Mouse (Mus musculus): ENCODE data around the gene Bckdha. TPM values are rescaled to one million over a fixed set of nuclear protein-coding genes. Genes with fewer than 3 reads are reported as not detected.

The Bckdha gene
- total and polyA plus RNA-seq, 2 experiments from 2014 or later, result 56.1 to 96.0 TPM

DNA sequence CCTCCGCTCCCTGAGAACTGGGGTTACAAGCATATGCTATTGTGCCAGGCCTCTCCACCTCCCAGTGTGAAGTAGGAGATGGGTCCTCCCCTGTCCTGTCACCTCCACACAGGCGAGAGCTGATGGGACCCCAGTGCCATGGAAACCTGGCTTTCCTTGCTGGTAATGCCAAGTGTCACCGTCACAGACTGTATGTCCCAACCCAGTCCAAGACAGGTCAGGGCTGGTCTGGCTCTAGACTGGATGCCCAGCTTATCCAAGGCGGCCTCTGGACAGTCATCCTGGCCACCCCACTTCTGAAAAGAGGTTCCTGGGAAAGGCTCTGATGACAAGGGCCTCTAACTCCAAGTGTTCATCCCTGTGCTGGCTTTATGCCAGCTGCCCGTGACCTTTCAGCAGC is 21.7 kb downstream of the Bckdha start:
- Histone ChIP-seq H3K36me3 (ENCODE audit: insufficient read depth, low read length) (peaks cover 18% of the 10 kb centered on the region), H3K4me3 (ENCODE audit: low read length) (no peak overlapping the region), H3K27me3 (ENCODE audit: insufficient read depth, low read length) (no peaks in the 10 kb centered on the region), H3K4me2 (ENCODE audit: low read depth, low read length) (no peak overlapping the region), H3K9ac (replicated peaks; ENCODE audit: low read length) (no peak overlapping the region), H3K4me1 (ENCODE audit: insufficient read depth, low read length) (no peaks in the 10 kb centered on the region), H3K27ac (no peak overlapping the region), H3K9me3 (ENCODE audit: low read length) (no peaks in the 10 kb centered on the region)
- DNase-seq (ENCODE audit: low spot score), result no peak
- 88% methylated on average over 5 of the region's 5 CpGs for whole genome bisulfite sequencing
- ATAC-seq, result no peak
- no peak for TF ChIP-seq CTCF (IDR thresholded peaks at IDR 0.05; ENCODE audit: low read depth)

DNA sequence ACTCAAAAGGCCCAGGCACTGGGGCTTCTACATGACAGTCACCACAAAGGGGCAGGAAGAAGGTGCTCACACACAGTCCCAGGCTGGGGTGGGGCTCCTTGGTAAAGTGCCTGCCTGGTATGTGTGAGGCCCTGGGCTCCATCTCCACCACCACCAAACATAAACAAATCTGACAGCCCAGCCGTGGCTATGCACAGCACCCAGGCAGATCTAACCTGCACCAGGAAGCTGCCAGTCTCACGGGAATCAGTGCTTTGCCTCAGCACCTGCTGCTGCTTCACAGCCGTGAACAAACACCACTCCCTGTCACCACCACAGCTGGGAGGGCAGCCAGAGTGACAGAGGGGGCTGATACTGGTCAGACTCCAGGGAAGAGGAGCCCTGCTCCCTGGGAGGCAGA is 22.4 kb downstream of the Bckdha start:
- 70% methylated on average over 3 of the region's 3 CpGs for WGBS
- no peaks in the 10 kb centered on the region for H3K9me3 ChIP-seq (ENCODE audit: low read length)
- DNase-seq (ENCODE audit: low spot score) (no peak), ATAC-seq (no peak)
- TF ChIP-seq CTCF (IDR thresholded peaks at IDR 0.05; ENCODE audit: low read depth), result no peak
- H3K9ac ChIP-seq (replicated peaks; ENCODE audit: low read length), result no peak overlapping the region
- peaks cover 21% of the 10 kb centered on the region for H3K36me3 ChIP-seq (ENCODE audit: insufficient read depth, low read length)
- no peaks in the 10 kb centered on the region for H3K4me1 ChIP-seq (ENCODE audit: insufficient read depth, low read length)
- no peak overlapping the region for H3K4me3 ChIP-seq (ENCODE audit: low read length)
- H3K27ac ChIP-seq, result no peak overlapping the region
- no peak overlapping the region for H3K4me2 ChIP-seq (ENCODE audit: low read depth, low read length)
- H3K27me3 ChIP-seq (ENCODE audit: insufficient read depth, low read length), result no peaks in the 10 kb centered on the region

GRCm38 (mm10) chr7:25632679-25633078 is 26.1 kb downstream of the Bckdha start:
- no peak overlapping the region for H3K27ac ChIP-seq
- H3K27me3 ChIP-seq (ENCODE audit: insufficient read depth, low read length), result no peaks in the 10 kb centered on the region
- peaks cover 37% of the 10 kb centered on the region for H3K36me3 ChIP-seq (ENCODE audit: insufficient read depth, low read length)
- no peaks in the 10 kb centered on the region for H3K4me1 ChIP-seq (ENCODE audit: insufficient read depth, low read length)
- H3K9me3 ChIP-seq (ENCODE audit: low read length), result no peaks in the 10 kb centered on the region
- no peak for ATAC-seq
- H3K4me2 ChIP-seq (ENCODE audit: low read depth, low read length), result no peak overlapping the region
- no peak for TF ChIP-seq CTCF (IDR thresholded peaks at IDR 0.05; ENCODE audit: low read depth)
- no peak overlapping the region for H3K9ac ChIP-seq (replicated peaks; ENCODE audit: low read length)
- WGBS, result 91% methylated on average over 5 of the region's 5 CpGs
- no peak for DNase-seq (ENCODE audit: low spot score)
- no peak overlapping the region for H3K4me3 ChIP-seq (ENCODE audit: low read length)

DNA sequence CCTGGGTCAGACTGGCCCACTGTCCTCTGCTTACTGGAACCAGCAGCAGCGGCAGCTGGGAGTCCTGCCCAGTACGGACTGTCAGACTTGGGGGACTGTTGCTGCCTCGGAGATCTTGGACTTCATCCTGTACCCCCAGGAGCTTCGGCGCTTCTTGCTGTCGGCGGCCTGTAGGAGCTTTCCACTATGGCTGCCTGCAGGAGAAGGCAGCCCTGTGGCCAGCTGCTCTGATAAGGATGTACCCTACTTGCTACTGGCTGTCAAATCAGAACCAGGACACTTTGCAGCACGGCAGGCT is 30.5 kb downstream of the Bckdha start:
- Histone ChIP-seq H3K4me3 (ENCODE audit: low read length) (no peak overlapping the region), H3K9ac (replicated peaks; ENCODE audit: low read length) (no peak overlapping the region), H3K36me3 (ENCODE audit: insufficient read depth, low read length) (peaks cover 33% of the 10 kb centered on the region), H3K4me1 (ENCODE audit: insufficient read depth, low read length) (peaks cover 3% of the 10 kb centered on the region; the same call in 1 of the 2 replicates), H3K4me2 (ENCODE audit: low read depth, low read length) (no peak overlapping the region), H3K27me3 (ENCODE audit: insufficient read depth, low read length) (no peaks in the 10 kb centered on the region), H3K27ac (no peak overlapping the region), H3K9me3 (ENCODE audit: low read length) (no peaks in the 10 kb centered on the region)
- 55% methylated on average over 8 of the region's 8 CpGs for WGBS
- no peak for DNase-seq (ENCODE audit: low spot score)
- no peak for ATAC-seq
- TF ChIP-seq CTCF (IDR thresholded peaks at IDR 0.05; ENCODE audit: low read depth), result no peak

GRCm38 (mm10) chr7:25627431-25628322 is 31.1 kb downstream of the Bckdha start:
- Histone ChIP-seq H3K36me3 (ENCODE audit: insufficient read depth, low read length) (peaks cover 28% of the 10 kb centered on the region), H3K27ac (no peak overlapping the region), H3K4me1 (ENCODE audit: insufficient read depth, low read length) (peaks cover 3% of the 10 kb centered on the region; the same call in 1 of the 2 replicates), H3K4me2 (ENCODE audit: low read depth, low read length) (peak overlapping the region; percentile 49), H3K4me3 (ENCODE audit: low read length) (peak overlapping the region; percentile 20), H3K9ac (replicated peaks; ENCODE audit: low read length) (no peak overlapping the region; the same call in 1 of the 2 replicates), H3K27me3 (ENCODE audit: insufficient read depth, low read length) (no peaks in the 10 kb centered on the region), H3K9me3 (ENCODE audit: low read length) (no peaks in the 10 kb centered on the region)
- ATAC-seq, result no peak
- TF ChIP-seq CTCF (IDR thresholded peaks at IDR 0.05; ENCODE audit: low read depth), result no peak
- 20% methylated on average over 38 of the region's 38 CpGs for WGBS
- DNase-seq (ENCODE audit: low spot score), result no peak

GRCm38 (mm10) chr7:25626509-25627430 is 32.0 kb downstream of the Bckdha start, which contains the start of gene B3gnt8:
TSS of gene B3gnt8 (plus strand) at chr7:25626654.
- whole genome bisulfite sequencing, result 22% methylated on average over 28 of the region's 29 CpGs
- peak; percentile 4; the same call in 1 of the 2 replicates for ATAC-seq
- Histone ChIP-seq H3K27me3 (ENCODE audit: insufficient read depth, low read length) (no peaks in the 10 kb centered on the region), H3K9me3 (ENCODE audit: low read length) (no peaks in the 10 kb centered on the region), H3K27ac (no peak within 1 kb of the TSS), H3K4me2 (ENCODE audit: low read depth, low read length) (peak within 1 kb of the TSS; percentile 49), H3K4me3 (ENCODE audit: low read length) (peak within 1 kb of the TSS; percentile 20), H3K9ac (replicated peaks; ENCODE audit: low read length) (no peak within 1 kb of the TSS; the same call in 1 of the 2 replicates), H3K4me1 (ENCODE audit: insufficient read depth, low read length) (peaks cover 3% of the 10 kb centered on the region; the same call in 1 of the 2 replicates), H3K36me3 (ENCODE audit: insufficient read depth, low read length) (peaks cover 29% of the 10 kb centered on the region)
- TF ChIP-seq CTCF (IDR thresholded peaks at IDR 0.05; ENCODE audit: low read depth), result no peak
- DNase-seq (ENCODE audit: low spot score), result no peak
